Mouse (Mus musculus) left cerebral cortex, adult 11 months (tissue): ENCODE data around the gene Aga.
"Not testable (repeated sequence)": the region's sequence is repeated elsewhere in the genome, so short reads cannot be mapped to it uniquely, and the experiment has no call there.

ENCODE experiments used
- DNase-seq: peaks from one replicate; pipeline ENCODE4 v3.0.0; 2022; ENCODE audit warnings: low spot score

The Aga gene

DNA sequence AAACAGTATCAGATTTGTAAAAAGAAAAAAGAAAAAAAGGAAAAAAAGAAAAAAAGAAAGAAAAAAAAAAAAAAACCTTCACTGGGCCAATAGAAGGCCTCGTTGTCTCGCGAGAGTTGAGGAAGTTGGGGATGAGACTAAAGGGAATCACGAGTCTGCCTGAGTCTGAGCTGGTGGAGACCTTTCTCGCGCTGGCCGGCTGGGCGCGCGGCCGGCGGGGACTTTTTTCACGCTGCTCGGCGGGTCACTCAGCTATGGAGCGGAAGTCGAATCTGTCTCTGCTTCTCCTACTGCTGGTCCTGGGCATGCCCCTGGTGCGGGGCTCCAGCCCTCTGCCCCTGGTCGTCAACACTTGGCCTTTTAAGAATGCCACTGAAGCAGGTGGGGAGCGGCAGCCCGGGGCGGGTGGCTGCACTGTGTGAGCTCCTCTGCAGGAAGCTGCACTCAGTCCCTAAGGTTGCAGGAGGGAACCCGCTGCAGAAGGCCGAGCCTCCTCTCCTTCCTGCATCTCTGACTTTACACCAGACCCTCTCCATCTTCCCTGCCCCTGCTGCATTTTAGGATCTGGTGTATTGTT, at the start of gene Aga:
Gene Aga, plus strand, starts transcription at position 177 of the 577 bp plus-strand sequence.
- DNase-seq: peak; percentile 84

- no peak for DNase-seq
These were observed 22.5 kb upstream of the Aga start for GRCm38 (mm10) chr8:53489063-53489462.

GRCm38 (mm10) chr8:53496216-53496615, 15.3 kb upstream of the Aga start:
- DNase-seq: no peak

DNA sequence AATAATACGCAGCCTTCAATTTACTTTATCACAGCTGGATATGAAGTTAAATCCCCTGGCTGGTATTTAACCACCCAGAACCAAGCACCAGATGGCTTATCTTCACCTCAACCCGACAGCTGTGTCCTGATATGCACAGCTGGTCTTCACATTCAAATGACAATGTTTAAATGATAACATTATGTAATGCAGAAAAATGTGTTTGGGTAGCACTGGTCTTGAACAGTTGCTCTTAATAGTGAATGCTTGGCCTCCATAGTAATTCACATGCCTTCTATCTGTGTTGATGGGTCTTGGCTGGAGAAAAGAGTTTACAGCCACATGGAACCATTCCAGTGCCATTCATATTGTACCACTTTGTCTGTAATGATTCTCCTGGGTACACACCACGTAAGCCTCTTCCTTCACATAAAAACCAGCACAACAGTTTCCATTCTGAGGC, 14.6 kb upstream of the Aga start:
- no peak for DNase-seq

GRCm38 (mm10) chr8:53538049-53538448, 26.5 kb downstream of the Aga start:
- not testable (repeated sequence) for DNase-seq

DNA sequence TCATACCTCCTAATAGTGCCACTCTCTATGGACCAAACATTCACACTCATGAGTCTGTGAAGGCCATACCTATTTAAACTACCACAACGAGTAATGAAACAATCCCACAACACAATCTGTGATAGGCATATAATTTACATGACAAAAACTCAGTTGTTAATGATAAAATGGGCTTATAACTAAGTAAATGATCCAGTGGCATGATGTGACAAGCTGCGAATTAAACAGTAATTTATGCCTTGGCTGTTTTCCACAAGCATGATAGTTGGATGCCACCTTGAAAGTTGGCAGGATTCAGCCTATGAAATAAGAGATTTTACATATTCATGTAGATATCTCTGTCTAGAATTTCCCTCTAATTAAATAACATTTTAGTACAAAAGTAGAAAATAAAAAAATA, 28.1 kb downstream of the Aga start:
- DNase-seq: no peak

DNA sequence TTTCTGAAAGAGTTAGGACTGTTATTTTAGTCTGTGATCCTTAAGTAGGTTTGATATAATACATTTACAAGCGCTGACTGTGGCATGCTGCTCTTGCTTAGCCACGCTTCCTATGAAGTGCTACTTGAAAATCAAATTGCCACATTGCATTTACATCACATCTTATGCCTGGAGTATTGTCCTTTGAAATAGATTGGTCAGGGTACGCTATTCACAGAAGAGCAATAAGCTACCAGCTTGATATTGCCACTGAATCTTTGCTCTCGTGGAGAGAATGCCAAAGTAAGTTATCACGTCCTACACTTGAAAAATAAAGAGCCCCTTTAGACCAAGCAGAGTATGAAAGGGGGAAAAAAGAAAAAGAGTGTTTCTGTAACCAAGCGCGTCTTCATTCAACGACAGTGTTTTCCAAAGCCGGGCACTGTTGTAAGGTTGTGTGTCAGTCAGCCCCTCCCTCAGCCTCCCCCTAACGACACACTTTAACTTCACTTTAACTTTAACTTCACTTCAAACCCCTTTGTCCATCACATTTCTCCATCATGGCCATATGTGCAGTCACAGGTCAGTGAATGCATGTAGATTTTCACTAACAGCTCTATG, 51.0 kb downstream of the Aga start:
- DNase-seq: no peak

GRCm38 (mm10) chr8:53566223-53566622, 54.7 kb downstream of the Aga start:
- DNase-seq: no peak
